Mouse (Mus musculus) embryonic facial prominence, embryonic 15.5 days (tissue): ENCODE results near the gene Olfr713. TPM values are rescaled to one million over a fixed set of nuclear protein-coding genes. Genes with fewer than 3 reads are reported as not detected.

ENCODE experiments used
- polyA plus RNA-seq: library from polyadenylated mRNA; unstranded; fragments of >200 nt; fragmentation: Nextera tagmentation; extraction: Ambion mirVana; gene quantifications from 2 replicates; pipeline ENCODE4 v1.2.1, GENCODE M21; 2015

The Olfr713 gene
- polyA plus RNA-seq, 1 experiment from 2014 or later = 0.16 TPM

Other genes with a start within 250 kb of the Olfr713 start
- 0.07 TPM in 2 replicates for gene Olfr699, start 238.0 kb upstream of the Olfr713 start, polyA plus RNA-seq
- gene Olfr700, start 222.3 kb upstream of the Olfr713 start, polyA plus RNA-seq = not detected in 2 replicates
- gene Olfr701, start 217.0 kb upstream of the Olfr713 start, polyA plus RNA-seq = not detected in 2 replicates
- gene Olfr702, start 197.3 kb upstream of the Olfr713 start, polyA plus RNA-seq = not detected in 2 replicates
- not detected in 2 replicates for gene Olfr703, start 187.8 kb upstream of the Olfr713 start, polyA plus RNA-seq
- not detected in 2 replicates for gene Olfr704, start 168.0 kb upstream of the Olfr713 start, polyA plus RNA-seq
- not detected in 2 replicates for gene Olfr705, start 154.3 kb upstream of the Olfr713 start, polyA plus RNA-seq
- gene Olfr706, start 143.0 kb upstream of the Olfr713 start, polyA plus RNA-seq = 0.05 TPM in 1 of 2 replicates, not detected in the other
- 0.16 TPM in 1 of 2 replicates, not detected in the other for gene Olfr707, start 129.9 kb upstream of the Olfr713 start, polyA plus RNA-seq
- gene Olfr1532-ps1, start 123.2 kb upstream of the Olfr713 start, polyA plus RNA-seq = 0.12 TPM in 1 of 2 replicates, not detected in the other
- gene Olfr709-ps1, start 99.0 kb upstream of the Olfr713 start, polyA plus RNA-seq = 0.05 TPM in 1 of 2 replicates, not detected in the other
- not detected in 2 replicates for gene Olfr710, start 82.9 kb upstream of the Olfr713 start, polyA plus RNA-seq
- gene Olfr6, start 67.2 kb upstream of the Olfr713 start, polyA plus RNA-seq = 0.11 TPM in 1 of 2 replicates, not detected in the other
- not detected in 2 replicates for gene Olfr711, start 55.7 kb upstream of the Olfr713 start, polyA plus RNA-seq
- gene Olfr2, start 25.1 kb upstream of the Olfr713 start, polyA plus RNA-seq = not detected in 2 replicates
- not detected in 2 replicates for gene Olfr714, start 39.8 kb downstream of the Olfr713 start, polyA plus RNA-seq
- 0.08 and 0.12 TPM in 2 replicates for gene Olfr17, start 62.0 kb downstream of the Olfr713 start, polyA plus RNA-seq
- gene Olfr715b, start 79.2 kb downstream of the Olfr713 start, polyA plus RNA-seq = not detected in 2 replicates
- not detected in 2 replicates for gene Olfr715, start 99.9 kb downstream of the Olfr713 start, polyA plus RNA-seq
- 0.05 TPM in 1 of 2 replicates, not detected in the other for gene Olfr716, start 107.2 kb downstream of the Olfr713 start, polyA plus RNA-seq
- not detected in 2 replicates for gene Nlrp14, start 135.8 kb downstream of the Olfr713 start, polyA plus RNA-seq
- gene Rbmxl2, start 178.3 kb downstream of the Olfr713 start, polyA plus RNA-seq = not detected in 2 replicates